Mouse (Mus musculus): ENCODE measurements around the gene Fam189a1.

Gene Fam189a1

DNA sequence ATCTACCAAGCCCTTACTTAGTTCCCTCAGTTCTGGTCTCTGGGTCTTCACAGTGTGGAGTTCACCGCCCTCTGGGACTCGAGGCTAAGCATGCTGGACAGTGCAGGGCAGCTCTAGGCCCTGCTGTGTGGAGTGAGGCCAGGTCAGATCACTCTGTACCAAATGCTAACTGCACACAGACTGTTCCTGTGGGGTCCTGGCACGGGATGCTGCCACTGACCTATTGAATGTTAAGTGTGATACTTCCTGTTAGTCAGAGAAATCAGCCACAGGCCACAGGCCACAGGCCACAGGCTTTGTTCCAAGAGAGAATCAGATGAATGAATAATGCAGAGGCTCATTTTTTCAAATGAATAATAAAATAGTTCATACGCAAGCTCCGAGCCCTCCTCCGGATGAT, 112.1 kb downstream of the Fam189a1 start:
- DNase-seq (ENCODE audit: low read depth): no peak

DNA sequence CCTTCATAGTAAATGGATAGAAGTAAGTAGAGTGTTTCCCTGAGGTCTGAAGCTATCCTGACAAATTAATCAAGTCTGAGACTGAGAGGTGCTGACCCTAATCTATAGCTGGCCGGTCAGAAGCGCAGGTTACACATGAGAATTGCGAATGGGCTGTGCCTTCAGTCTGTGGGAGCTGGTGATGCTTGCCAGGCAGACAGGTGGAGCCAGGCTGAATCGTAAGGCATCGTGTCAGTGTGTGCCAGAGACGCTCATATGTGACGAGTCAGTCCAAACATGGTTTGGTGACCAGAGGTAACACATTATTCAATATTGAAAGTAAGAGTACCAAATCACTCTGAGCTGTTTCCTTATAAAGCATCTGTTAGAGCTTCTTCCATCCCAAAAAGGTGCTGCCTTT, 115.3 kb downstream of the Fam189a1 start:
- DNase-seq (ENCODE audit: low read depth): no peak

DNA sequence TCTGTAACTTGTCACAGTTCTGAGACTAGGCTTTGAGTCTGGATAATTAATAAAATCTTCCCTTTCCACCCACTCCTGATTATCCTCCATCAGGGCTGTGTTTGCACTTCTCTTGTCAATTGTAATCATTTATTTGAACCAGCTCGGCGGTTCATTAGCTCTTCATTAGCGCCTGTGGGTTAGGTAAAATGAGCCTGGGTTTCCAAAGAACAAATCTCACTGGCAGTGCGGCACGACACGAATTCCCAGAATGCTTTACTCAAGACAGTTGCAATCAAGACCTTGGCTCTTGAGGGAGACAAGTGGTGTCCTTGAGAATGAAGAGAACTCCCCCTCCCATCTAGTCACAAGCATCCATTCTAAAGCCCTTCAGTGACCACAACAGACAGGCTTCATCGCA, 124.6 kb downstream of the Fam189a1 start:
- DNase-seq (ENCODE audit: low read depth): no peak

DNA sequence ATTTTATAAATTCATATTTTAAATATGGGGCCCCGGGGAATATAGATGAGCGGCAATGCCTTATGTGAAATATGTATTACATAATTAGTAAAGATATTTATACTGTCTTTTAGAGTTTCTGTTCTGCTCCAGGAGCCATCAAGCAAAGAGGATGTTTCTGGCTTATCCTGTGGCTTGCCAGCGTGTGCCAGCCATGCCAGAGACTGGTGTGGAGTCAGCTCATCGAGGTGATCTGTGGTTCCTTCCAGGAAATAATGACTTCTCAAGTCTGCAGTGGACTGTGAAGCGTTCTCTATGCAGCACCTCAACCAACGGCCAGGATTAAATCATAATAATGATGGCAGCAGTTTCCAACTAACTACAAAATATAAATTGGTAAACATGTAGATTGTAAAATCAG, 125.2 kb downstream of the Fam189a1 start:
- no peak for DNase-seq (ENCODE audit: low read depth)

DNA sequence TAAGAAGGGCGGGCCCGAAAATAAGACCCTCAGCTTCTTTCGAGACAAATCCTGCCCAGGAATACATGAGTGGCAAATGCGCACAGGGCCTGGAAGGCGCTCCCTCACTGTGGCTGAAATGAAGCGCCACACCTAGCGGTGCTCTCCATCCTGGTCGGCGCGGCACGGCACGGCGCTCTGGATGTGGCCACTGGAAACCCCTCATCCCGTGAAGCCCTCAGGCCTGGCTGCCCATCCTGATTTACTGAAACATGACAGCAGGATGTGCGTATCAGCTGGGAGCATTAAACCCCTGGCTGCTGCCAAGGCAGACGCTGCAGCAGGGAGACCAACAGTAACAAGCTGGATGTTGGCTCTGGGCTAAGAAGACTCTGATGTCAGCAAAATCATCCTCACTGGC, 126.4 kb downstream of the Fam189a1 start:
- no peak for DNase-seq (ENCODE audit: low read depth)

DNA sequence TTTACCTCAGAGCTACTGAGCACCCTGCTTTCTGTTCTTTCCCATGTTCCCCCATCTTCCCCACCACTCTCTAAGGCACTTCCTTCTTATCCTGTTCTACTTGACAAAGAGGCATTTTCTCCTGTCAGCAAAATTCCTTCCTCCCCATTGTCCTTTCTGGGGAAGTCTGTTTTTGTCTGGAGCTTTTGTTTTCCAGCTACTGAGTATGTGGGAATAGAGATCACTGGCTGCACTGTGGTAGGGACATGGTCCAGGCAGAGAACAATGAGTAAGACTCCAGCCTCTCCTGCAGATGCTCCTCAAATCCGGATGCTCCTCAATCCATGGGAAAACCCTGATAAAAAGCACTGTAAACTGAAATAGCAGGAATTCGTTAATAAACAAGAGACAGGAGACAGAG, 135.1 kb downstream of the Fam189a1 start:
- no peak for DNase-seq (ENCODE audit: low read depth)

DNA sequence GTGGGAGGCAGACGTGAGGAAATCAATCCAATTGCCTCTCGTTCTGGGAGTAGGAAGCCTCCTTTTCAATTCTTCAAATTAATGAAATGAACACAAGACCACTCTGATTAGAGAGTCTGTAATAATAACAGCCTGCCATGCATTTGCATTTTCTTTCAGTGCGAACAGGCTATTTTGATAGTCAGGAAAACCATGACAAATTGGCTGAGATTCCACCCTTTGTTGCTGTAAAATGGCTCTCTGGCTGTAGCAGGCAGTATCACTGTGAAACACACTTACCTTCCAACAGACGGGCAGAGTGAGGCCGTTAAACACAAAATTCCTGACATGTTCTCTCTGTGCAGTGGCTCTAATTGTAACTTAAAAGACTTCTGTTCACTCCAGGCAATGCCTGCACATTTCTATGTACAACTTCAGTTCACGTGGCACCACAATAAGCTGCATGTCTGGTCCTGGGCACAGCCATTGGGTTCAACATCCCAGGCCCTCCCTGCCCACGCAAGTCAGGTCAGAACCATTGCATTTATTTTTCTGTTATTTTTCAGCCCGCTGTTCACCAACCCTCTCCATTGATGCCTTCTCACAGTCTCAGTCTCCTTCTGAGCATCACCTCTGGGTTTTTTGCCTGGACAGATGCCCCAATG, 138.2 kb downstream of the Fam189a1 start:
- DNase-seq (ENCODE audit: low read depth): no peak

DNA sequence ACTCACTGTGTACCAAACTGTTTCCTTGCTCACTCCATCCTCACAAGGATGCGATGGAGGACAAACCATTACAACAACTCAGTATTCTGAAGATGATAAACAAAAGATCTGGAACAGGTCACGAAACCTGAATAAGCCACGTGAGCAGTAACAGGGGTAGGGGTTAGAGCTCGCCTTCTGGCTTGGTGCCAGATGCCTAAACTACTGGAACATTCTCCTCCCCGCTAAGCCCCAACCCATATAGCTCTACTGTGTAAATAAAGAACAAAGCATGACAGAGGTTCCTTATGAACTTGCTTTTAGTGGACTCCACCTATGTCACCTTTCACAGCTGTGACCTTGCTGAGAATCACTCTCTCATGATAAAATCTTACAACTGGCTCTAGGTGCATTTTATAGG, 139.0 kb downstream of the Fam189a1 start:
- no peak for DNase-seq (ENCODE audit: low read depth)

DNA sequence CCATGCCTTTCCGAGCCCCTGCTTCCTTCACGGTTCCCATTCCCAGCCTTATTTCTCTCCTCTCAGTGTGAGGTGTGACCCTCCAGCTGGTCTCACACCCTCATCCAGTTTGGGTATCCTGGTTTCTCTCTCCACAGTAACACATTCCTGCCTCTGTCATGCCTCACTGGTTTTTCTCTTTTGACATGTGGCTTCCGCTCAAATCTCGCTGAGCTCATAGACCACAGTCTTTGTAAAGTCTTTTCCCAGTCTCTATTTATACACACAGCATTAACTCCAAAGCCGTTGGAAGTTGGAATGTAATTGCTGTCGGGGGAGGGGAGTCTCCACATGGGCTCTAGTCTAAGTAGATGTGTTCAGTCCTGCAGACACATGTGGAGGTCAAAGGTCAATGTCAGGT, 145.2 kb downstream of the Fam189a1 start:
- no peak for DNase-seq (ENCODE audit: low read depth)

DNA sequence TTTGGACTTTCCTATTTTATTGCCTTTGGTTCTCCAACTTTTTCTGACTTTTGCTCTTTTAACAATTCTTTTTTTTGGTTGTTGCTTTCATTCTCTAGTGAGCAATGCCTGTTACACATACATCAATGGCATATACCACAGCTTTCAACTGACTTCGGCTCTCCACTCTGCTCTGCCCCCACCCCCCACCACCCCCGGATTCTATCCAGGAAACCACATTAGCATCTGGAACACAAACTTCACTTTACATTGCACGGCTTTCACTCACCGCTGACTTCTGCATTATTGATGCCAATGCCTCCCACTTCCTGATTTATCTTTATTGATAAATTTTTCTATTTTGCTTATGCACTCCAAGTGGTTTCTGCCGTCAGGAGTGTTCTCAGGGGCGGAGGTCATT, 146.1 kb downstream of the Fam189a1 start:
- DNase-seq (ENCODE audit: low read depth): peak; percentile 31

DNA sequence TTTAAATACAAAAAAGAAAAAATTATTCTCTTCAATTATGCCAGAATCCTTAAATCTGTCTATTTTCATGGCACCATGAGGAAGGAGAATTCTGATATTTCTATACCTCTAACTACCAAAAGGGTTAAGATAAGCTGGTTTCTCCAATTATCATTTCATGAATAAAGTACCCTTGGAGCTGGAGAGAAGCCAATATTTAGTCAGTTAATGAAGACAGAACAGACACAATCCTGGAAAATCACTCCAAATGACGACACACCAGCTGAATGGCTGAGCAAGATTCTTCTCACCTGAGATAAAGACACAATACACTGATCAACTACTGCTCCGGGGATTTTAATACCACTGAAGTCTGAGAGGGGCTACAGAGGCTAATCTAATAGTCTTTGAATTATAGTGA, 150.6 kb downstream of the Fam189a1 start:
- DNase-seq (ENCODE audit: low read depth): no peak

DNA sequence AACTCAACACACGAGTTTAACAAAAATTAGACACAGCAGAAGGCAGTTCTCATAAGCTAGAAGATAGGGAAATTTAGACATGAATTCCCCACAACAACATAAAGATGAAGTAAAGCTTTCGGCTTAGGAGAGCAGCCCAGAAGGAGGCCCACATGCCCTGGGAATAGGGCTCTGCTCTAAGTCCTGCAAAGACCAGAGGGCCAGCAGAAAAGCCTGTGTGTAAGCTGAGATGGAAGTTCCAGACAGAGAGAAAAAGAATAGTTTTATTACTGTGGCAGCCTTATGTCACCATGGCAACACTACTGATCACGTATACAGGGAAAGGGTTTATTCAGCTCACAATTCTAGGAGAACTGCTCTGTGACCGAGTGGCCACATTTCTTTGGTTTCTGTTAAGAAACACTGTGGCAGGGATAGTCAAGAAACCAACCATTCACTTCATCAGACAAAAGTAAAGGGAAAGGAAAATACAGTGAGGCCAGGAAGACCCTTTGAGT, 156.6 kb downstream of the Fam189a1 start:
- no peak for DNase-seq (ENCODE audit: low read depth)

DNA sequence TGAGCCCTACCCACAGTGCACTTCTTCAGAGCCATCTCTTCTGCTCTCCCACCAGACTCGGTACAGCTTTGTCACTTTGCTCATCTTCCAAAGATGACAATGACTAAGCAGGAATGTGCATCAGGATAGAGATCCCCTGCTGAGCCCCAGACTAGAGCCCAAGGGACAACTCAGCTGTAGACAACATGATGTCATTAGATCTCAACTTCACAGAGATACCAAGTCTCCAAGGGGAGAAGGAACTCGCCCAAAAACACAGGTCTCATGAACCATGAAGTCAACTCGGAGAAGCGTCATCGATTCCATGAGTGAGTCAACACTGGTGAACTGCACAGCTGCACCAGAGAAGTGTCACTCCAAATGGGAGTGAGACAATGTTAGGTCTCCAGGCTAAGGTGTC, 158.6 kb downstream of the Fam189a1 start:
- no peak for DNase-seq (ENCODE audit: low read depth)

DNA sequence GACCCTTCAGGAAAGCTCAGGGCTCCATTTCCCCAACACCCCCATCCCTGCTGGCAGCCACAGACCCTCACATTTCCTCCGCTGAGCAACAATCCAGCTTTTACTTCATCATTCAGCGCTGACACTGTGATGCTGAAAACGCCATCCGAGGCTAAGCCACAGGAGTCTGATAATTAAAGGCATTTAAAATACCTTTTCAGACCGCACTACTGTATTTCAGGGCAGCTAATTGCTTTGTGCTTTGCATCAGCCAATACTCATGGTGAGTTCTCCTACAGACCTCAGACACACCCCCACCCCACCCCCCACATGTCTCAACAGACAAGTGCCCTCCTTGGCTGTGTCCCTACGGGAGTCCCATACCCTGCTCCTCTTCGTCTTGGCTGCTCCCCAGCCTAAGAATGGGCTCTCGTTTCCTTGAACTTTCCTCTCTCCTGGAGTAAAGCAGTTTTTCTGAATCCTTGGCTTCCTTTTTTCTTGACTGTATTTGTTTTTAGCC, 160.4 kb downstream of the Fam189a1 start:
- DNase-seq (ENCODE audit: low read depth): no peak

DNA sequence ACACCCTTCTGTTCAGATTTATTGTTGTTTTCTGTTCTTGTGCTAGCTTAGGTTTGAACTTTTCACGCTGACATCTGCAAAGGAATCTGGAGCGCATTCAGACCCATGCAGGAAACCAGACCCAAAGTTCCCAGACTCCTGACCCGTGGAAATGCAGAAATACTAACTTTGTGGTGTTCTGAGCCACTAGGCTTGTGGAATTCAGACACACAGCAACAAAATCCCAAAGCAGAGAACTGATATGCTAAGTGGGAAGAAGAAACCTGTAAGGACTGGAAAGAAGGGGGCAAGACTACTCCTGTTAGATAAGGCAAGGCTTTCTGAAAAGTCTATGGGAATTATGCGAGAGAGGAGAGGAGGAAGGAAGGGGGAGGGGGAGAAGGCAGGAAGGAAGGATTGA, 167.0 kb downstream of the Fam189a1 start:
- DNase-seq (ENCODE audit: low read depth): no peak

DNA sequence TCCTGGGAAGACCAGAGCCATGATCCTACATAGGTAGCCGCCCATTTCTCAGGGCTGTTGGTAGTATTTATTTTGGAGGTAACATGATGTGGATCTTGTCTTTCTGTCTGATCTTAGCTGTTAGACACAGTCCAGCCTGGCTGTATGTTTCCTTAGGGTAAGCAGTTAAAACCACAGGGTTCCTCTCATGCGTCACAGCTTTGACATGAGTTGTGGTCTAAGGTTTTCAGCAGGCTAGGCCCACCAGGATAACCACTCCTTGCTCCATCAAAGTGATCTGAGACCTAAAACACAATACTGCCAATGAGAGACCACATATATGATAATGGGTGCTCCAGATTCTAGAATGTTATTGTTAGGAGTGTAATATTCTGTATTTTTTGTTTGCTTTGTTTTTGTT, 168.4 kb downstream of the Fam189a1 start:
- no peak for DNase-seq (ENCODE audit: low read depth)

DNA sequence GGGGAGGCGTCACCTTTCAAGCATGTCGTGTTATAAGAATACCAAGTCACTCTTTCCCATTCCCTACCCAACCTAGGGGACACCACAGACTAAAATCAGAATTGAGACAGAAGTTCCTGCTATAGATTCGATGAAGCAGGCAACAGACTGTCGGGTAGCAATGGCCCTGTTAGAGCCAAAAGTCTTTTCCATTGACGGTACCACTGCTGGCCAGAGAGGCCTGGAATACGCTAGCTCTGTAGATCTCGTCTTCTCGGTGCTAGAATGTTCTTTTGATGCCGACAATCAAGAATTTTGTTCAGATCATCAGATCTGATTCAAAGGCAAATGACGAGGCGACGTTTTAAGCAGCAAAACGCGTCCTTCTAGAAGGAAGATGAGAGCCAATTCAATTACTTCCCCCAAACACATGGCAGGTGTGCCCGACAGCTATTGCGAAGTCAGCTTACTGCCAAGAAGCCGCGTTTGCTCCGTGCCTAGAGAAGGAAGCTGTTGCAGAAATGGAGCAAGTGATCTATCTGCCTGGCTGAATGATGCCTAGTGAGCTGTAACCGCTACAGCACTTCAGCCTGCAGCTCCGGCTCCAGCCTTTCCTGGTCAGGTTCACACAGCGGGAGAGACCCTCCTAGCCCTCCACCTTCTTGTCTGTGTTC, 171.8 kb downstream of the Fam189a1 start:
- no peak for DNase-seq (ENCODE audit: low read depth)

DNA sequence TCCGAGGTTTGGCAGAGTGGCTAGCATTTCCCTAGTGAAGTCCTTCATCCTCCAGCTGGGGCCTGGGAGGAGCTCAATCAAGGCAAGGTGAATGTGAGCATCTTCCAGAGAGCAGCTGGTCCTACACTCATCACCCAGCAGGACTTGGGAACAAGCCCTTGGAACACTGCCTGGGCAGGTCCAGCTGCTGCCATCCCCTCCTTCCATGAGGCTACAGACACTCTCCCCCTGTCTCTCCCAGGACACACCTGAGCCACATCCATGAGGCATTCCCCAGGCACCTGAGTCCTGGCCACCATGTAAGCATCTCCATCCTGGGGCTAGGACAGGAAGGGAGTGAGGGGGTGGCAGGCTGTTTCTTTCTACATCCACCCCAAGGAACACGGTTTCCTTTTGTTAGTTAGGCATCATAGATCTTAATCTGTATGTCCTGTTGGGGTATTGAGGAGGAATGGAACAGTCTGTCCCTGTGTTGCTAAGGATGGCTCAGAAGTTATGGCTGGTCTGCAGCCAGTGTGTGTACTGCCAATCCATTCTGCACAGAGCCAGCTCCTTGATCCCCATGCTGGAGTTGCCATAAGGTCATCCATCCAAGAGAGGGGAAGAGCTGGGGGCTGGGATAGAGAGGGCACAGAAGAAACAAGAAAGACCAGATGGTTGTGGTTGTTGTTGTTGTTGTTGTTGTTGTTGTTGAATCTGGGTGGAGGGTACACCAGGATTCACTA, 174.7 kb downstream of the Fam189a1 start:
- DNase-seq (ENCODE audit: low read depth): no peak

DNA sequence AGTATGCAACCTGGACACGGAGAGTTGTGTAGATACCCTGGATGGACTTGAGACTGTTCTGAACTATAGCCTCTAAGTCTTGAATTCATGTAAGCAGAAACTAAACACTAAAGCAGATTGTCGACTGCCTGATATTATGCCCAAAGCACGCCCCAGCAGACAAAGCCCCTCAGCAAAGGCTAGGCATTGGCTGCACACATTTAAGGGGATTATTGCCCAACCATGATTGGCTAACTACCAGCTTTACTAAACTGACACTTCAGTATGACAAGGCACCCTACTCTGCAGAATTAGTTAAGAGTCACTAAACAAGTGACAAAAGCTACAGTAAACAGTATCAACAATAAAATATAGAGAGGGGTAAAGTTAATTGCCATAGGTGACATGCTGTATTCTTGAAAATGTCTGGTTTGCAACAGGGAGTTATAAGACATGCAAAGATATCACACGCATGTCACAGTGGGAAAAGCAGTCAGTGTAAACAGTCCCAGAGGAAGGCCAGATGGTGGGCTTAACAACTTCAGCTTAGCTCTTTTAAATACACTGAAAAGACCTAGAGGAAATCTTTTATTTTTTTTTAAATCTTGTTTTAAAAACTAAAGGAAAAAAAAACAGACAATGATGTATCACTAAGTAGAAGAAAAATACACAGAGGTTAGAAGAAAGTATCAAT, 182.6 kb downstream of the Fam189a1 start:
- DNase-seq (ENCODE audit: low read depth): no peak

DNA sequence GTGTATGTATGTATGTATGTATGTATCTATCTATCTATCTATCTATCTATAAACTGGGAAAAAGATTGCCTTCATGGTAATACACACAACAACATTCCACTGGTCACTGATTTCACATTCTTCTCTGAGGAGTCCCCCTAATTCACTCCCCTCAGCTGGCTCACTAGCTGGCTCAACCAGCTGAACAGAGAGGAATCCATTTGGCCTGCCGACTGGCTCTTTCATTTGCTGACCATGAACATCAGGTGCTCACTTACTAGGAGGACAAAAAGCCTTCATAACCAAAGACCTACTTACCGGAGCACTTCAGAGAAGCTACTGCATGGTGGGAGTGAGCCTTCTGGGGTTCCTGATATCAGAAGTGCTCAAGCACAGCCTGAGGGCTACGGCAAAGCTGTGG, 194.2 kb downstream of the Fam189a1 start:
- no peak for DNase-seq (ENCODE audit: low read depth)

DNA sequence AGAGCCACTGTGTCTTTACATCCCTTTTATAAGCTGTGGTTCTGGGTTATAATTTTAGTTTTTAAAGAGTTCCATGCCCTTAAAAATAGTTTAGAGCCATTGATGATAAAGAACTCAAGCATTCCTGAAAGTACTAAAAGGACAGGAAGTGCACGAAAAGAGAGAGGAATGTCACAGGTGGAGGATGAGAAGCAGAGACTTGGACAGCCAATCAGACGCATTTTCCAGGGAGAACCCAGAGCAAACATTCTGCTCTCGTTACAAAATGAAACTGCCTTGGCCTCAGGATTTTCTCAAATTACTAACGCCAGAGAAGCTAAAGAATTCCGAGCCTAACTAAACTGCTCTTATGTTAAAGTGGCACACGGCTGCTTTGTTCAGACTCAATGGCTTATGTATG, 197.3 kb downstream of the Fam189a1 start:
- no peak for DNase-seq (ENCODE audit: low read depth)

DNA sequence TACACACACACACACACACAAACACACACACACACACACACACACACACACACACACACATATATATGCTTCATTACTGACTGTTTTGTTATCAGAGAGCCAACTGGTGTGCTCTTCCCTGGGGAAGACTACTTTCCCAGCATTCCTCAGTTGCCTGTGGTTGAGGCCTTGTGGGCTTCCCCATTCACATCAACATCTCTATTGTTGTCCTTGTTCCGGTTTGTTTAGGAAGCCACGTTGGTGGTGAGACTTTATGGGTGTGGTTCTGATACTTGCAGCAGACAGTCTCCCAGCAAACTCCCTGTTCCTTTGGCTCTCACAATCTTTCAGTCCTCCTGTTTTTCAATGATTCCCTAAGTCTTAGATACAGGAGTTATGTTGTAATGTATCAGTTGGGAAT, 204.2 kb downstream of the Fam189a1 start:
- no peak for DNase-seq (ENCODE audit: low read depth)

DNA sequence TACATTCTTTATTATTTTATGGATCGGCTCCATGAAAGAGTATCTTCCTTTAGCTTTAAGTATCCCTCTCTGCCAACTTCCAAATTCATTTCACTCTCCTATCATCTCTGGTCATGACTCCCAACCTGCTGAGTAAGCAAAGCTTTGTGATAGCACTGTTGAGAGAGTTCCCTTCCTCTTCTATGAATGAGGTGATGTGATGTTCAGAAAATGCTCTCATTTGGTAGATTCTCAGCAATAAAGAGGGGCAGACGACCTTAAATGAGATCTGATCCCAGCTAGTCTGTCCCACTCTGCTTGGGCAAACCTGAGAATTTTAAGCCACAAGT, 205.6 kb downstream of the Fam189a1 start:
- no peak for DNase-seq (ENCODE audit: low read depth)

Data from c-Kit-positive CD71-negative TER-119-negative erythroid progenitor cells, embryonic 14.5 days (primary cell).